Mouse (Mus musculus) ES-E14 (cell line): ENCODE data around the gene Plekhb2. TPM values are rescaled to one million over a fixed set of nuclear protein-coding genes. Genes with fewer than 3 reads are reported as not detected.
A peak's percentile ranks its signal among the peaks of the same experiment; 100 is the strongest.

ENCODE experiments used
- DNase-seq: peaks from one replicate; pipeline ENCODE4 v3.0.0-alpha.2; 2013; ENCODE audit warnings: low read depth, low spot score
- H3K27ac ChIP-seq: 2 replicates; pipeline ENCODE4 v1.5.1; 2012; ENCODE audit warnings: low read depth, mild to moderate bottlenecking, low read length, moderate library complexity, mixed read lengths; ENCODE audit not compliant: poor library complexity, insufficient read depth, severe bottlenecking
- H3K36me3 ChIP-seq: 2 replicates; pipeline ENCODE4 v1.6.1; 2012; ENCODE audit warnings: mild to moderate bottlenecking, low read length, moderate library complexity, mixed read lengths; ENCODE audit not compliant: control insufficient read depth, poor library complexity, insufficient read depth, severe bottlenecking
- H3K4me1 ChIP-seq, 2 experiments: fragments of 150-350 bp in 1 of 2; sonication (generic) in 1 of 2; 2 replicates each; pipeline ENCODE4 v1.6.1; 2012; ENCODE audit warnings: low read length in 2 of 2, mild to moderate bottlenecking in 1 of 2, mixed read lengths in 1 of 2; ENCODE audit not compliant: control insufficient read depth in 2 of 2, insufficient read depth in 2 of 2, poor library complexity in 1 of 2
- H3K4me3 ChIP-seq, 2 experiments: fragments of 150-350 bp in 1 of 2; sonication (generic) in 1 of 2; 2 replicates each; pipeline ENCODE4 v1.5.1; 2012; ENCODE audit warnings: low read length in 2 of 2, low read depth in 1 of 2, mild to moderate bottlenecking in 1 of 2, mixed read lengths in 1 of 2; ENCODE audit not compliant: insufficient read depth in 1 of 2, poor library complexity in 1 of 2, severe bottlenecking in 1 of 2
- H3K9ac ChIP-seq: 2 replicates; pipeline ENCODE4 v1.6.1; 2012; ENCODE audit warnings: low read depth, mild to moderate bottlenecking, low read length, mixed read lengths; ENCODE audit not compliant: poor library complexity, insufficient read depth, severe bottlenecking
- H3K9me3 ChIP-seq: fragments of 150-350 bp; sonication (generic); 2 replicates; pipeline ENCODE4 v1.6.1; 2012; ENCODE audit warnings: low read depth, mild to moderate bottlenecking, low read length; ENCODE audit not compliant: control insufficient read depth, insufficient read depth
- CHD2 ChIP-seq: IDR thresholded peaks from 2 replicates; pipeline ENCODE4 v1.6.1; 2014; ENCODE audit warnings: mild to moderate bottlenecking, low read depth, low read length, inconsistent platforms
- HCFC1 ChIP-seq: IDR thresholded peaks from 2 replicates; pipeline ENCODE4 v1.6.1; 2012; ENCODE audit warnings: low read length, inconsistent platforms, borderline replicate concordance; ENCODE audit not compliant: insufficient read depth
- MAFK ChIP-seq: IDR thresholded peaks from 2 replicates; pipeline ENCODE4 v1.6.1; 2014; ENCODE audit warnings: mild to moderate bottlenecking, low read depth, low read length, inconsistent platforms; ENCODE audit not compliant: insufficient read depth
- ZC3H11A ChIP-seq: IDR thresholded peaks from 2 replicates; pipeline ENCODE4 v1.6.1; 2012; ENCODE audit warnings: low read depth, mild to moderate bottlenecking, inconsistent platforms, low read length, borderline replicate concordance
- ZNF384 ChIP-seq: IDR thresholded peaks from 2 replicates; pipeline ENCODE4 v1.6.1; 2012; ENCODE audit warnings: low read depth, low read length, inconsistent platforms
- in situ Hi-C, 2 experiments: fragments of 600-800 bp; cut with MboI; formaldehyde crosslinking; loops; one replicate each; pipeline ENCODE4 v1.15.1; 2025; ENCODE audit warnings: low sequenced_read_pairs in 2 of 2, inconsistent platforms in 1 of 2; ENCODE audit not compliant: unreplicated experiment in 2 of 2
- total RNA-seq: library from RNA; depleted of rRNA; stranded (reverse); fragments of 300-350 nt; gene quantifications from 2 replicates; pipeline ENCODE4 v1.2.3, GENCODE M21; 2012

The Plekhb2 gene
- total RNA-seq, 1 experiment: 13.0 TPM

GRCm38 (mm10) chr1:34865866-34866265 lies 16.1 kb downstream of the Plekhb2 start:
- no peak for DNase-seq
- in situ Hi-C loops: no loop called here

GRCm38 (mm10) chr1:34866815-34867573 lies 17.2 kb downstream of the Plekhb2 start:
- TF ChIP-seq ZC3H11A: peak; percentile 58; the same call in 1 of the 2 replicates
- no peak for TF ChIP-seq HCFC1
- DNase-seq: peak; percentile 91
- in situ Hi-C loops: no loop called here
- H3K4me1 ChIP-seq: 0 out of 4 replicates have a peak, but pooled peaks cover 0 to 2% of the 10 kb centered on the region in 2 experiments
- H3K36me3 ChIP-seq: peaks cover 4% of the 10 kb centered on the region; the same call in 1 of the 2 replicates
- H3K9ac ChIP-seq: no peak overlapping the region
- no peaks in the 10 kb centered on the region for H3K9me3 ChIP-seq
- no peak overlapping the region for H3K27ac ChIP-seq
- no peak overlapping the region for H3K4me3 ChIP-seq

More at GRCm38 (mm10) chr1:34865866-34866265, 16.1 kb downstream of the Plekhb2 start:
- no peak overlapping the region for H3K27ac ChIP-seq
- H3K4me3 ChIP-seq: no peak overlapping the region
- H3K36me3 ChIP-seq: peaks cover 4% of the 10 kb centered on the region; the same call in 1 of the 2 replicates
- TF ChIP-seq MAFK (no peak), HCFC1 (no peak), CHD2 (no peak), ZNF384 (no peak), ZC3H11A (no peak)
- H3K4me1 ChIP-seq: 0 out of 4 replicates have a peak, but pooled peaks cover 0 to 2% of the 10 kb centered on the region in 2 experiments
- no peak overlapping the region for H3K9ac ChIP-seq
- no peaks in the 10 kb centered on the region for H3K9me3 ChIP-seq

DNA sequence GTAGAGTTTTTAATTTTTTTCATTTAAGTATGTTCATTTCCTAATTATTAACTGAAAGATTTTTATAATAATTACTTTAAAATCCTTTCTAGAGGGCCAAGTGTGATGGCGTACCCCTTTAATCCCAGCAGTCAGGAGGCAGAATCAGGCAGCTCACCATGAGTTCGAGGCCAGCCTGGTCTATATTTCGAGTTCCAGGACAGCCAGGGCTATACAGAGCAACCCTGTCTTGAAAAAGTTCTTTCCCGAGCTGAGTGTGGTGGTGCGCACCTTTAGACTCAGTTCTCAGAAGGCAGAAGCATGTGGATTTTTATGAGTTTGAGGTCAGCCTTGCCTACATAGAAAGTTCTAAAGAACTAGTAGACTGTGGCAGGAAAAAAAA lies 17.8 kb downstream of the Plekhb2 start:
- no peak overlapping the region for H3K4me3 ChIP-seq
- no peak overlapping the region for H3K9ac ChIP-seq
- no peaks in the 10 kb centered on the region for H3K9me3 ChIP-seq
- no peak for TF ChIP-seq ZC3H11A
- TF ChIP-seq ZNF384: no peak
- no peak for TF ChIP-seq HCFC1
- TF ChIP-seq MAFK: no peak
- TF ChIP-seq CHD2: no peak
- no peak overlapping the region for H3K27ac ChIP-seq
- DNase-seq: no peak
- in situ Hi-C loops: no loop called here
- H3K36me3 ChIP-seq: peaks cover 4% of the 10 kb centered on the region; the same call in 1 of the 2 replicates
- 0 out of 4 replicates have a peak, but pooled peaks cover 0 to 2% of the 10 kb centered on the region in 2 experiments for H3K4me1 ChIP-seq

DNA sequence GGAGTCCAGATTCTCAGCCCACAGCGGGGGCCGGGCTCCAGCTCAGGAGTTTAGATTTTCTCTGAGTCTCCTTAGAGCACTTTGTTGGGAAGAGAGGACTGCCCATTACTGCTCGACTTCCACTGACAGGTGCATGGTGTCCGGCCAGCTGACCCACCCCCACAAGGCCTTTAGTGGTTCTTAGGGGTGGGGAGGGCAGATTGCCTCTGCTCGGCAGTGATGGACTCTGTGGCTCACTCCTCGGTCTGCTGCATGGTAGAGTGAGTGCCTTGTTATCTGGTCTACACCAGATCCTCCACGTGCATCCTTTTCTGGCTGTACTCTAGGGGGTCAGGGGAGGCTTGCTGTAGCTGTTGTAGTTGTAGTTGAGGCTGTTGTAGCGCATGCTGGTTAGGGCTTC lies 18.6 kb downstream of the Plekhb2 start:
- Histone ChIP-seq H3K4me3 (no peak overlapping the region), H3K9ac (no peak overlapping the region), H3K27ac (no peak overlapping the region), H3K9me3 (no peaks in the 10 kb centered on the region), H3K36me3 (0 out of 2 replicates have a peak, but pooled peaks cover 2% of the 10 kb centered on the region), H3K4me1 (0 out of 4 replicates have a peak, but pooled peaks cover 0 to 2% of the 10 kb centered on the region in 2 experiments)
- in situ Hi-C loops: no loop called here
- no peak for TF ChIP-seq ZC3H11A
- no peak for TF ChIP-seq HCFC1
- TF ChIP-seq ZNF384: no peak
- TF ChIP-seq CHD2: no peak
- no peak for DNase-seq
